Mouse (Mus musculus): ENCODE measurements around the gene Tead1.

DNA sequence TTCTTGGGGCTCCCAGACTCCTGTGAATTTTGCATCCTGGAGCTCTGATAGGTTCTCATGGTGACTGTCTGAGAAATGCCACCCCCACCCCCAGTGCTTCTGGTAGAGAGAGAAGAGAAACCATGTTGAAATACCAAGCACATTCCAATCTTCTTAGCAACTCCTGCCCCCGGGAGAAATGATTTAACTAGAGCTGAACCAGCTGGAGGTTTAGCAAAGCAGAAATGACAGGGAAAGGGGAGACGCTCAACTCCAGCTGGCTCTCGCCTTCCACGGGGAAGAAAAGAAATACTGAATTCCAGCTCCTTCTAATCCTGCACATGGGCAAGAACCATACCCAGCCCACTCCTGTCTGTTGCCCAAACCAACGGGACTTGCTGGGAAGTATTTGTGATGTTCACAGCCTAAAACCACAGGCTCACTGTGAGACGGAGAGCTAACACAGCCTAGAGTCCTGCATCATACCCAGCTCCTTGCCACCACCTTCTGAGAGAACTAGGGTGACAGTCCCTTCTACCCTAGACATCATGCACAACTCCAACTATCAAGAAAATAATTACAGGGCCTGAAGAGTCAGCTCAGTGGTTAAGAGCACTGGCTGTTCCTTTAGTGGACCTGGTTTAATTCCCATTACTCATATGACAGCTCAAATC is 15.7 kb upstream of the Tead1 start:
- no peak for TF ChIP-seq POLR2A (IDR thresholded peaks at IDR 0.05; ENCODE audit: insufficient read depth, low read depth, low read length)
- no peak for TF ChIP-seq CTCF (IDR thresholded peaks at IDR 0.05)
- no peak for TF ChIP-seq EP300 (IDR thresholded peaks at IDR 0.05; ENCODE audit: insufficient read depth, low read depth, low read length)

All from heart, adult 2 months (tissue).